8 mouse cellular contexts compared by ENCODE assay signal in the genomic region with DNA sequence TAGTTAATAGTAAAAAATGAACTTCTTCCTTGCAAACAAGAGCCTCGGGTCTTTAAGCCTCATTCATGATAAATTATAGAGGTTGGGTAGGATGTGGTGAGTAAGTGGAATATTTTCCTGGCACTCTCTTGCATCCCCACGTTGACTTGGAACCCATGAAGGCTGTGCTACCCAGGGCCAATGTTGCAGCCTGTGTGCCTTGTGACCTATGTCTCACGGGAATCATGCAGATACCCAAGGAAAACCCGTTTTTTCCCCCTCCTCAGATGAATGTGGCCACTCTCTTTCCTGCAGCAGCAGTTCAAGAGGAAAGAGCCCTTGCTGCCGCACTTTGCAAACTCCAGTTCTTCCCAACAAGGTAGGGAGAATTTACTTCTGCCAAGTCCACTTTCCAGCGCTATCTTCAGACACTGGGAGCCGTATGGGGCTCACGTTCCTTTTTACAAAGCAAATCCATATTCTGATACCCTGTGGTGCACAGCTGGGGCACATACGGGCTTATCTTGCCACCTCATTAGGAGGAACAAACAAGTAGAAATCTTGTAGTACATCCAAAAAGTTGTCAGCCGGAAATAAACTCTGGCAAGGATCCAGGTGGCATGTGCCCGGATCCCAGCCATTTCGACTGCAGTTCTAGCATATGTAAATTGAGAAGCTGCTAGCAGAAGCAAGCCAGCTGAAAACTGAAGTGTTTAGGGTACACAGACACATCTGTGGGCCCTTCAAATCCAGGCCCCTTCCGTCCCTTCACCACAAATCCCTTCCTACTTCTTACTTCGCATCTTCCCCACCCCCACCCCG.
A peak's percentile ranks its signal among the peaks of the same experiment; 100 is the strongest.
DNase-seq lines count a peak whose midpoint lies in the region.

No protein-coding gene starts in this region.

- DNase-seq in gastrocnemius, adult 18-20 months (ENCODE audit: low spot score), result peak; percentile 38
- no peak for DNase-seq in gastrocnemius, adult 8-10 months (ENCODE audit: low spot score in 2 of 2)
- peak; percentile 66 for DNase-seq in brain, embryonic 18.5 days (ENCODE audit: low read depth, low spot score)
- DNase-seq in frontal cortex, adult 2 months (ENCODE audit: extremely low spot score in 1 of 2, low spot score in 1 of 2), result peak; percentile 39 to 55
- peak; percentile 41 to 59 for DNase-seq in layer of hippocampus, postnatal 10 days (ENCODE audit: low spot score in 2 of 2)
- DNase-seq in lung, postnatal 4 days, result peak; percentile 72 to 87
- no peak for DNase-seq in spleen, postnatal 36 days (ENCODE audit: low spot score in 2 of 2)
- no peak for DNase-seq in spleen, adult 12 weeks (ENCODE audit: low spot score)

Comparison
In these comparisons a context has a peak if more than half of its experiments do, and no peak if none do; other contexts are left out.
1. DNase-seq: peak in gastrocnemius, adult 18-20 months (single experiment), brain, embryonic 18.5 days (single experiment), frontal cortex, adult 2 months (2 of 2), layer of hippocampus, postnatal 10 days (2 of 2) and lung, postnatal 4 days (2 of 2); none in gastrocnemius, adult 8-10 months (0 of 2), spleen, postnatal 36 days (0 of 2) and spleen, adult 12 weeks (single experiment).